Mouse (Mus musculus) heart, embryonic 14.5 days (tissue): ENCODE results near the gene Akr1b3. TPM values are rescaled to one million over a fixed set of nuclear protein-coding genes. Genes with fewer than 3 reads are reported as not detected.

Experiments used
- polyA plus RNA-seq: library from polyadenylated mRNA; unstranded; fragments of >200 nt; fragmentation: Nextera tagmentation; extraction: Ambion mirVana; gene quantifications from 2 replicates; pipeline ENCODE4 v1.2.1, GENCODE M21; 2014

Gene Akr1b3
- polyA plus RNA-seq, 1 experiment from 2014 or later: 187 TPM

Other genes with a start within 250 kb of the Akr1b3 start
- gene Slc35b4, start 140.4 kb downstream of the Akr1b3 start, polyA plus RNA-seq: 36.9 and 39.9 TPM in 2 replicates
- gene Akr1b8, start 36.6 kb upstream of the Akr1b3 start, polyA plus RNA-seq: 11.3 and 11.5 TPM in 2 replicates
- gene Akr1b10, start 66.7 kb upstream of the Akr1b3 start, polyA plus RNA-seq: 70.9 and 73.0 TPM in 2 replicates
- gene Akr1b7, start 94.9 kb upstream of the Akr1b3 start, polyA plus RNA-seq: 0.15 TPM in 1 of 2 replicates, not detected in the other
- 40.1 and 58.2 TPM in 2 replicates for gene Bpgm, start 158.7 kb upstream of the Akr1b3 start, polyA plus RNA-seq